Mouse (Mus musculus): ENCODE data around the gene Cdh23. TPM values are rescaled to one million over a fixed set of nuclear protein-coding genes. Genes with fewer than 3 reads are reported as not detected.
A peak's percentile ranks its signal among the peaks of the same experiment; 100 is the strongest.

Cdh23 gene
- polyA plus RNA-seq, 1 experiment from 2014 or later = 1.1 TPM

DNA sequence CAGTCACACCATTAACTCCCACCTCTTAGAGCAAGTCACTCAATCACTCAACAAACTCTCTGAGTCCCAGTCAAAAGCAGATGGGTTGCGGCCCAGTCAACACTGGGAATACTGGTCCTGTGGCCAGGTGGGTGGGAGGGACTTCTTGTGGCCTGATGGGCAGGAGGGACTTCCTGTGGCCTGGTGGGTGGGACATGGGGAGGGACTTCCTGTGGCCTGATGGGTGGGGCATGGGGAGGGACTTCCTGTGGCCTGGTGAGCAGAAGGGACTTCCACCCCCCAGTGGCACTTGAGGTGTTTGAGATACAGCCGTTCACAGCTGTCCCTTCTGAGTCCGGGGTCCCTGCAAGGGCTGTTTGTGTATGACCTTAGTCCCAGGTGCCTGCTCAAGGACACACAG is 27.7 kb downstream of the Cdh23 start:
- 85% methylated on average over 3 of the region's 3 CpGs for WGBS
- H3K9me3 ChIP-seq = no peaks in the 10 kb centered on the region
- H3K4me3 ChIP-seq = no peak overlapping the region
- no peak overlapping the region for H3K4me2 ChIP-seq (replicated peaks)
- H3K27me3 ChIP-seq = no peaks in the 10 kb centered on the region
- no peak overlapping the region for H3K27ac ChIP-seq
- no peak overlapping the region for H3K9ac ChIP-seq
- no peak for ATAC-seq (ENCODE audit: low FRiP score, low read depth)
- H3K36me3 ChIP-seq = no peaks in the 10 kb centered on the region
- H3K4me1 ChIP-seq = no peaks in the 10 kb centered on the region

DNA sequence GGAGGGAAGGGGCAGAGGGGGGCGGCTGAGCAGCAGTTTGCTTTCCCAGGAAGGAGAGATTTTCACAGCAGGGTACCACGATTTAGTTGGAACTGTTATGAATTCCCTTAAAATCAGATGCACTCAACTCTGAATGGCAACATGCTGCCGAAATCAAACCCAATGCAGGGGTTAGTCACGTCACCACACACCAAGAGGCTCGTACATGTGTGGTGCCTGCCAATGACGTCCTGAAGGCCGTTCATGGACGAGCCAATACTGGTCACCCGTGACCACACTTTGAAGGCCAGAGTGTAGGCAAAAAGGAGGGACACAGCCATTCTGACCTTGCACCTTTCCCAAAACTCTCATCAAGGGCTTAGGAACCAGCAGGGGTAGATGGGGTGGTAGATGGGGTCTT is 35.3 kb downstream of the Cdh23 start:
- Histone ChIP-seq H3K9ac (no peak overlapping the region), H3K4me3 (no peak overlapping the region), H3K9me3 (no peaks in the 10 kb centered on the region; the same call in 1 of the 2 replicates), H3K27me3 (peaks cover 3% of the 10 kb centered on the region; the same call in 1 of the 2 replicates), H3K4me1 (peaks cover 7% of the 10 kb centered on the region; the same call in 1 of the 2 replicates), H3K27ac (no peak overlapping the region), H3K4me2 (replicated peaks) (no peak overlapping the region), H3K36me3 (no peaks in the 10 kb centered on the region)
- WGBS = 74% methylated on average over 9 of the region's 9 CpGs
- ATAC-seq (ENCODE audit: low FRiP score, low read depth) = no peak

DNA sequence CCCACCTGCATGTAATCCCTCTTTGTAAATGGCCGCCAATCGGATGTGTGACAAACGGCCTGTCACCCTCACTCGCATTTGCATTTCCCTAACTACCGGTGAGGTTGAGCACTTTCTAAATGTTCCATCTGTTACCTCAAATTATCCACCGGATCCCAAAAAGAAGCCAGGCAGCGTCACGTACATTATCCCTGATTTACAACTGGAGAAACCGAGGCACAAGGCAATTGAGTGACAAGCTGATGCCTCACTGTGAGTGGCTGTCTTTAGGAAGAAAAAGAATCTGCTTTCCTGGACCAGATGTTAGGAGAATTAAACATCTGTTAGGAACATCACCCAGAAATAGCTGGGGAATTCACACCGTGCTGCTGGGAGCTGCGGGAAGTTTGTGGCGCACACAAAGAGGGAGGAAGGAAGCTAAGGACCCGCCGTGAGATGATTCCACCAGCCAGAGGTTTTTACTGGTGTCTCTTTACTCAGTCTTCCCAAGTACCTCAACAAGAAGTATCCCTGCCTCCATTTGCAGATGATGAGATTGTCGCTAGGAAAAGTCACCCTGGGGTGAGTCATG is 36.8 kb downstream of the Cdh23 start:
- no peak overlapping the region for H3K9ac ChIP-seq
- H3K4me1 ChIP-seq = peaks cover 16% of the 10 kb centered on the region
- no peak for ATAC-seq (ENCODE audit: low FRiP score, low read depth)
- H3K27ac ChIP-seq = no peak overlapping the region
- no peak overlapping the region for H3K4me3 ChIP-seq
- H3K4me2 ChIP-seq (replicated peaks) = no peak overlapping the region
- no peaks in the 10 kb centered on the region for H3K36me3 ChIP-seq
- no peaks in the 10 kb centered on the region; the same call in 1 of the 2 replicates for H3K9me3 ChIP-seq
- H3K27me3 ChIP-seq = peaks cover 3% of the 10 kb centered on the region; the same call in 1 of the 2 replicates
- WGBS = 45% methylated on average over 15 of the region's 15 CpGs

DNA sequence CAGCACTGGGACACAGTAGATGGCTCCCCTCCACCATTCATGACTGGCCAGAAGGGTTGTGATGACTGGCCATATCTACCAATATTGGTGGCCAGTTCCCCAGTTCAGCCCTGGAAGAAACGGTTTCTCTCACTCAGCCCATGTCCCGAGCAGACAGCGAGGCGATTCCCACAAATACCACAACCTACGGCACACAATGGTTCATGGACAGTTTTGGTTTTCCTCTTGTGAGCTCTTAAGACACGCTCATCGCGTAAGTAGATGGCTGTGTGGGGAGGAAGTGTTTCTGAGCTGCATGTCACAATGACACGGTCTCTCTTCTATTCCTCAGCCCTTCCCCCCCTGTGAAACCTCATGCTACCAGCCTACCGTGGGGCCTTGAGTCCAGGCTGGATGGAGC is 38.1 kb downstream of the Cdh23 start:
- Histone ChIP-seq H3K27me3 (peaks cover 3% of the 10 kb centered on the region; the same call in 1 of the 2 replicates), H3K4me1 (peaks cover 17% of the 10 kb centered on the region), H3K36me3 (no peaks in the 10 kb centered on the region), H3K4me2 (replicated peaks) (no peak overlapping the region), H3K9me3 (no peaks in the 10 kb centered on the region; the same call in 1 of the 2 replicates), H3K9ac (no peak overlapping the region), H3K4me3 (no peak overlapping the region), H3K27ac (no peak overlapping the region)
- WGBS = 89% methylated on average over 10 of the region's 10 CpGs
- no peak for ATAC-seq (ENCODE audit: low FRiP score, low read depth)

DNA sequence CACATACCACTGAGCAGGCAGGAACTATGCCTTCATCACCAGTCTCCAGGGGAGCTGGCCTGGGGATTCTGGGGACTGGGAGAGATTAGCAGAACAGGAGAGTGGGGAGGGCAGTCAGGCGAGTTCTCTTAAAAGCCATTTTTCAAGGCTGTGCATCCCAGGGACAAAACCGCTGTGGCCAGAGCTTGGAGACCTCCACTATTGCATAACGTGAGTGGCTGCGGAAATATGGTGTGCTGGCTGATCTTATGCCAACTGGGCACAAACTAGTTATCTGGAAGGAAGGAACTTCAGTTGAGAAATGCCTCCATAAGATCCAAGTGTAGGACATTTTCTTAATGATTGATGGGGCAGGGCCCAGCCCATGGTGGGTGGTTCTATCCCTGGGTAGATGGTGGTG is 42.6 kb downstream of the Cdh23 start:
- Histone ChIP-seq H3K4me1 (peaks cover 10% of the 10 kb centered on the region; the same call in 1 of the 2 replicates), H3K27ac (no peak overlapping the region), H3K36me3 (no peaks in the 10 kb centered on the region), H3K4me3 (no peak overlapping the region), H3K9me3 (no peaks in the 10 kb centered on the region), H3K4me2 (replicated peaks) (no peak overlapping the region), H3K9ac (no peak overlapping the region), H3K27me3 (no peaks in the 10 kb centered on the region; the same call in 1 of the 2 replicates)
- no peak for ATAC-seq (ENCODE audit: low FRiP score, low read depth)
- 83% methylated on average over 4 of the region's 4 CpGs for WGBS

DNA sequence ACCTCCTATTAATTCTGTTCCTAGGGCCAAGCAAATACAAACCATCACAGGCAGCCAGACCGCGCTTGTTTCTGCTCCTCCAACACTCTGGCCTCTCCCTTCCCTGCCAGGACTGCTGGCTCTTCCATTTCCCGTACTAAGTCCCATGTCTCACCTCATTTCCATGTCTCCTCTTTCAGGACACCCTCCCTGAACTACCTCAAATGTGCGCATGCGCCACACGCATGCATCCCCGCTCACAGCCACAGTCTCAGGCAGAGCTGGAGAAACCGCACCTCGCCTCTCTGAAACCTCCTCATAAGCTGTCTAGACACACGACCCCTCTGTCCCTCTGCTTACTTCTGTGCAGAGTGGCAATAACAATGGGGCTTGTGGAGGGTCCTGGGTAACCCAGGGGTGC is 43.2 kb downstream of the Cdh23 start:
- no peak overlapping the region for H3K27ac ChIP-seq
- H3K36me3 ChIP-seq = no peaks in the 10 kb centered on the region
- ATAC-seq (ENCODE audit: low FRiP score, low read depth) = no peak
- no peak overlapping the region for H3K9ac ChIP-seq
- H3K4me1 ChIP-seq = peaks cover 10% of the 10 kb centered on the region; the same call in 1 of the 2 replicates
- no peaks in the 10 kb centered on the region for H3K27me3 ChIP-seq
- H3K4me2 ChIP-seq (replicated peaks) = no peak overlapping the region
- no peak overlapping the region for H3K4me3 ChIP-seq
- 87% methylated on average over 10 of the region's 10 CpGs for WGBS
- no peaks in the 10 kb centered on the region for H3K9me3 ChIP-seq

DNA sequence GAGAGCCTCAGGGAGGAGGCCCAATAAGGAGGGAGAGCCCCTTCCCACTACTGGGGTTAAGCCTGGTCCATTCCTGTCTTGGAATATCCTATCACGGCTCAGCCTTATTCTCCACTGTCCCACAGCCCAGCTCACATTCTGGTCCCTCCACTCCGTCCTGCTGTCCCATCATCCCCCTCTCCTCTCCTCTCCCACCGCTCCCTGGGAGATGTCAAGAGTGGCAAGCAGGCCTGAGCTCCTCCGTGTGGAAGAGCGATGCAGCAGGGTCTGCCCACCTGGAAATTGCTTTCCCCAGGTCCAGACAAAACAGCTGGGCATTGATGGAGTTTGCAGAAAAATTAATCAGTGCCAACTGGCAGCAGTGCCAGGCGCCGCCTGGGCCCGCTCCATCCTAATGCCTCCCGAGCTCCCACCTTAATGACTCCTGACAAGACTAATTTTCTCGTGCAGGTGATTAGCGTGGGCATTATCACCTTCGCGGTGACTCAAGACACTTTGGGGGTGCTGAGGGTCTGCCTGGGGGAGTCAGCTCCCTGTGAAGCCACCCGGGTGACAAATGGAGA is 52.1 kb downstream of the Cdh23 start:
- 59% methylated on average over 14 of the region's 14 CpGs for WGBS
- Histone ChIP-seq H3K9me3 (no peaks in the 10 kb centered on the region), H3K4me1 (peaks cover 12% of the 10 kb centered on the region), H3K9ac (no peak overlapping the region), H3K27ac (no peak overlapping the region), H3K36me3 (no peaks in the 10 kb centered on the region), H3K4me3 (no peak overlapping the region), H3K27me3 (0 out of 2 replicates have a peak, but pooled peaks cover 2% of the 10 kb centered on the region), H3K4me2 (replicated peaks) (no peak overlapping the region)
- no peak for ATAC-seq (ENCODE audit: low FRiP score, low read depth)

DNA sequence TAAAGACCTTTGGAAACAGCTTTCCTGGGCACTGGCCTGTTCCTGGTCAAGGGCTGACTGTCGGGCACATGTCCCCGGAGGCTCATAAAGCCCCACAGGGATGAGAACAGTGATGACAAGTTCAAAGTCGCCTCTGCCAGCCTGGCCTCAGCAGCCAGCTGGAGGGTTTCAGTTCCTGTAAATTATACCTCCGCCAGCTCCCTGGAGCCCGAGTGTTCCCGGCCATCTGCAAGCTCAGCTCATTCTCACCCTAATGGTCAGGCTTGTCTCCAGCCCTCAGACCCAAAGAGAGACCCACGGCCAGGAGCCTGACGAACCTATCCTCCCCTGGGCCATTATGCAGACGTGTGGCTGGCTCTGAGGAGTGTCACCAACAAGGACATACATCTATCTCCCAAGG is 57.0 kb downstream of the Cdh23 start:
- Histone ChIP-seq H3K27ac (no peak overlapping the region), H3K36me3 (no peaks in the 10 kb centered on the region), H3K4me1 (peaks cover 18% of the 10 kb centered on the region), H3K4me3 (no peak overlapping the region), H3K9me3 (no peaks in the 10 kb centered on the region), H3K27me3 (peaks cover 6% of the 10 kb centered on the region; the same call in 1 of the 2 replicates), H3K9ac (no peak overlapping the region), H3K4me2 (replicated peaks) (no peak overlapping the region)
- no peak for ATAC-seq (ENCODE audit: low FRiP score, low read depth)
- 54% methylated on average over 9 of the region's 9 CpGs for WGBS

DNA sequence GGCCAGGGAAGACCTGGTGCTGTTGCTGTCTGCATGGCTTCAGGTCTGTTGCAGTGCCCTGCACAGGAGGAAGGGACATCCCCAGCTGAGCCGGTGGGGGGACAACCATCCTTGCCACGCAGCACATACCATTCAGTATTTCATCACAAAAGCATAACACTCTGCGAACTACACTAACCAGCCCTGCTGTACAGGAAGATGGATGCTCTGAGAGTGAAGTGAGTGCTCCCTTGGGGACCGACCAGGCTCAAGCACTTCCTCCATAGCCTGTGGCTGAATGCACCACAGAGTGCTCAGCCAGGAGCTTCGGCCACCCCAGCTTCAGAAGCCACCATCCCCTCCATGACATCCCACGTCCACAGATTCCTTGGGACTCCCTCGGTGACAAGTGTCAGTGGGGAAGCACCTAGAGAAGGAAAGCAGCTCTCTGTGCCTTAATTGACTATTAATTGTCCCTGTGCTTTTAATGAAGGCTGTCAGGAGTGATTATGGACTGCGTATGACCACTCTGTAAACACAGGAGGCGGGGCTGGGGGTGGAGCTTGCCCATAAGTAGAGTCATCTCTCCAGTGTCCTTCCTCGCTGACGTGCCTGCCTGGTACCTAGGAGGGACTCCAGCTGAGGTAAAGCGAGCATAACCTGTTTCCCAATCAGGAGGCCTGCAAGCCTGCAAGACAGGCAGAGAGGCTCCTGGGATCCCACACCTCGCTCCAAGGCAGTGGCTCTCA is 60.6 kb downstream of the Cdh23 start:
- Histone ChIP-seq H3K9me3 (no peaks in the 10 kb centered on the region), H3K4me3 (no peak overlapping the region), H3K9ac (no peak overlapping the region), H3K27ac (no peak overlapping the region), H3K4me2 (replicated peaks) (peak overlapping the region; percentile 21; the same call in 1 of the 2 replicates), H3K36me3 (no peaks in the 10 kb centered on the region), H3K4me1 (peaks cover 11% of the 10 kb centered on the region), H3K27me3 (peaks cover 6% of the 10 kb centered on the region; the same call in 1 of the 2 replicates)
- no peak for ATAC-seq (ENCODE audit: low FRiP score, low read depth)
- WGBS = 19% methylated on average over 13 of the region's 13 CpGs

DNA sequence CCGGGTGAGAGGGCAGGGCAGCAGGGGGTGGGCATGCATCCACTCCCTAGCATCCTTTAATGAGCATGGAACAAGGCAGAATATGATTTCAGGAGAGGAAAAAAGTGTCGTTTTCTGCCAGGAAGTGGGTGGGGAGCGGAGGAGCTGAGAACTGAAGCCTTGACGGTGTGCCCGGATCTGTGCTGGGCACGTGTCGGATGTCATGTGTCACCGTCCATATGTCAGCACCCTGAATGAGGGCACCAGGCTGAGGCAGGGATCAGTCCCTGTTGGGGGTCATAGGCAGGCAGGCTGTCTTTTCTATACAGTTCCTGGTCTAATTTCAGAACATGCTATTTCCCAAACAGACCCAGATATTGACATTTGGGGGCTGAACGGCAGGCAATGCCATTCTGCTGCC is 61.9 kb downstream of the Cdh23 start:
- no peaks in the 10 kb centered on the region for H3K36me3 ChIP-seq
- peaks cover 11% of the 10 kb centered on the region for H3K4me1 ChIP-seq
- 56% methylated on average over 9 of the region's 9 CpGs for WGBS
- peaks cover 12% of the 10 kb centered on the region for H3K9me3 ChIP-seq
- no peak overlapping the region for H3K9ac ChIP-seq
- H3K27ac ChIP-seq = no peak overlapping the region
- H3K27me3 ChIP-seq = peaks cover 6% of the 10 kb centered on the region; the same call in 1 of the 2 replicates
- ATAC-seq (ENCODE audit: low FRiP score, low read depth) = no peak
- H3K4me2 ChIP-seq (replicated peaks) = no peak overlapping the region
- H3K4me3 ChIP-seq = no peak overlapping the region

DNA sequence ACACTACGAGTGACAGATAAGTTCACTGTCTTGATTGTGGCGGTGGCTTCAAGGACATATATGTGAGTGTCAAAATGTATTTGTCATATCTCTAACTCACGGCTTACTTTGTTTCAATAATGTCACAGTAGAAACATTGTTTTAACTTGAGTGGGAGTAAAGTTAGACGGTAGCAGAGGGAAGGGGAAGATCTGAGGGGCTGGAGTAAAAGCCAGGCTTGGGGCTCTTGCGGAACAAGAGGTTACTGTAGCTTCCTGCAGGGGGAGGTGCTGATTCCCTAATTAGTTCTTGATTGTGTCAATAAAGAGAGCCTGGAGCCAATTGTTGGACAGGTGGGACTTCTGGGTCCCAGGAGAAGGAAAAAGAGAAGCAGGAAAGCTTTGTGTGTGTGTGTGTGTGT is 70.2 kb downstream of the Cdh23 start:
- WGBS = 68% methylated on average over 5 of the region's 5 CpGs
- Histone ChIP-seq H3K27me3 (0 out of 2 replicates have a peak, but pooled peaks cover 8% of the 10 kb centered on the region), H3K9me3 (peaks cover 20% of the 10 kb centered on the region), H3K27ac (no peak overlapping the region), H3K36me3 (no peaks in the 10 kb centered on the region), H3K4me3 (no peak overlapping the region), H3K9ac (no peak overlapping the region), H3K4me2 (replicated peaks) (no peak overlapping the region), H3K4me1 (no peaks in the 10 kb centered on the region)
- no peak for ATAC-seq (ENCODE audit: low FRiP score, low read depth)

DNA sequence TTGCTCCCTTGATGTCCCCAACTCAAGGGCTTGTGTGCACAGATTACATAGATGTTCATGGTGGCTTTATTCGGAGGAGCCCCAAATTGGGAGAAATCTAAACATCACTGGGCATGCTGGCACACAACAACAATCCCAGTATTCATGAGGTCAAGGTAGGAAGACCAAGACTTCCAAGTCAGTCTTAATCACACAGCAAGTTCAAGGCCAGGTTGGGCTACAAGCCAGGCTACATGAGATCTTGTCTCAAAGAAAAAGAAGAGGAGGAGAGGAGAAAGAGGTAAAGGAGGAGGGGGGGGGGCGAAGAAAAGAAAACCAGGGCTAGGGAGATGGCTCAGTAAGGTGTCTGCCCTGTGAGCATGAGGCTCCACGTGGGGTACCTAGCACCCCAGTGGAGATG is 70.8 kb downstream of the Cdh23 start:
- H3K4me1 ChIP-seq = no peaks in the 10 kb centered on the region
- no peak overlapping the region for H3K9ac ChIP-seq
- H3K9me3 ChIP-seq = peaks cover 19% of the 10 kb centered on the region
- 75% methylated on average over 3 of the region's 3 CpGs for WGBS
- H3K27ac ChIP-seq = no peak overlapping the region
- no peak for ATAC-seq (ENCODE audit: low FRiP score, low read depth)
- no peak overlapping the region for H3K4me3 ChIP-seq
- H3K4me2 ChIP-seq (replicated peaks) = no peak overlapping the region
- no peaks in the 10 kb centered on the region for H3K36me3 ChIP-seq
- 0 out of 2 replicates have a peak, but pooled peaks cover 8% of the 10 kb centered on the region for H3K27me3 ChIP-seq

Data from limb, embryonic 13.5 days (tissue).